Mouse (Mus musculus) liver, embryonic 14.5 days (tissue): ENCODE data around the gene Aifm2.

Experiments
- CTCF ChIP-seq: IDR thresholded peaks from 2 replicates; pipeline ENCODE4 v1.5.1; 2016; ENCODE audit warnings: antibody characterized with exemption, low read depth, control low read depth
- EP300 ChIP-seq: IDR thresholded peaks from 2 replicates; pipeline ENCODE4 v1.6.1; 2016; ENCODE audit warnings: antibody characterized with exemption, low read depth

DNA sequence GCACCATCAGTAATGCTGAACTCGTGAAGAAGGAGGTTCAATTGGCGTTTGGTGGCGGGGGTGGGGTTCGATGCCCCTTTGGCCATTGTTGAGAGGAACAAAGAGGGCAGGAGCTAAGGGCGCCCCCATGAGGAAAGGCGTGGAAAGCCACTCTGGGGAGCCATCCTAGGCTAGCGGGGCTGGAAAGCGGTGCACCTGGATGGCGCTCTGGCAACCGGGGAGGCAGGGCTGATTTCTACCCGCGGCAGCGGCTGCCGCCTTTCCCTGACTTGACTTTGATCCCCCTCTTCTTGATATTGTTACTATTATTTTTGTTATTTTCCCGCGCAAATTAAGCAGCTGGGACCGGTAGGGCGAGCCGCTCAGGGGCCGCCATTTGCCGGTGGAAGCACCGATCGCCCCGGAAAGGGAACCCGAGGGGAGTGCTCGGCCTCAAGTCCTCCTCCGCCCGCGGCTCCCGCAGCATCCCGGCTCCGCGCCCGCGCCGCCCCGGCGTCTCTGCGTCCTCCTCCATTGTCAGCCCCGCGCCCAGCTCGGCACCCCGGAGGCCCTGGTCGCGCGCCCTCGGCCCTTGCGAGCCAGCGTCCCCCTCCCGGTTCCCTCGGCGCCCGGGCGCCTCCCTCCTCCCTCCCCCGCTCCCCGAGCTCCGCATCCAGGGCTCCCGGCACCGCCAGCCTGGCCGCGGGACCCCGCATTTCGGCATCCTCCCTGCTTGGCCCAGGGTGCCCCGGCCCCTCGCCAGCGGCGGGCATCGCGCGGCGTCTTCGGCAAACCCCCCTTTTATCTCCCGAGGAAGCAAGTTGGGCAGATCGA, 67.9 kb downstream of the Aifm2 start:
- TF ChIP-seq EP300 (no peak), CTCF (peak; percentile 51)
